Mouse (Mus musculus) 3T3-L1 (cell line): ENCODE data around the gene Elovl7.

Source experiments
- DNase-seq: peaks from one replicate; pipeline ENCODE4 v3.0.0-alpha.2; 2015; ENCODE audit warnings: low read depth, low spot score

The Elovl7 gene

GRCm38 (mm10) chr13:108241715-108242114 is 27.5 kb downstream of the Elovl7 start:
- DNase-seq: no peak

- DNase-seq: no peak
Observed at GRCm38 (mm10) chr13:108245086-108245697, 31.0 kb downstream of the Elovl7 start.

- no peak for DNase-seq
Observed at GRCm38 (mm10) chr13:108251106-108251505, 36.9 kb downstream of the Elovl7 start.

GRCm38 (mm10) chr13:108253977-108254376 is 39.8 kb downstream of the Elovl7 start:
- DNase-seq: peak; percentile 12

GRCm38 (mm10) chr13:108263042-108263441 is 48.8 kb downstream of the Elovl7 start:
- peak; percentile 53 for DNase-seq

GRCm38 (mm10) chr13:108265394-108265793 is 51.2 kb downstream of the Elovl7 start:
- no peak for DNase-seq

GRCm38 (mm10) chr13:108267841-108268634 is 53.8 kb downstream of the Elovl7 start:
- no peak for DNase-seq

GRCm38 (mm10) chr13:108271458-108272148 is 57.4 kb downstream of the Elovl7 start:
- DNase-seq: no peak

- no peak for DNase-seq
Observed at GRCm38 (mm10) chr13:108272332-108272731, 58.1 kb downstream of the Elovl7 start.

GRCm38 (mm10) chr13:108273034-108273433 is 58.8 kb downstream of the Elovl7 start:
- DNase-seq: no peak

GRCm38 (mm10) chr13:108273456-108273855 is 59.3 kb downstream of the Elovl7 start:
- DNase-seq: no peak

GRCm38 (mm10) chr13:108276561-108276960 is 62.4 kb downstream of the Elovl7 start:
- peak; percentile 60 for DNase-seq

- no peak for DNase-seq
Observed at GRCm38 (mm10) chr13:108277320-108277719, 63.1 kb downstream of the Elovl7 start.

- DNase-seq: no peak
Observed at GRCm38 (mm10) chr13:108278592-108278991, 64.4 kb downstream of the Elovl7 start.

GRCm38 (mm10) chr13:108284312-108284711 is 70.1 kb downstream of the Elovl7 start:
- no peak for DNase-seq

GRCm38 (mm10) chr13:108287953-108288352 is 73.7 kb downstream of the Elovl7 start:
- DNase-seq: no peak

GRCm38 (mm10) chr13:108289436-108289835 is 75.2 kb downstream of the Elovl7 start:
- DNase-seq: no peak

GRCm38 (mm10) chr13:108290314-108290713 is 76.1 kb downstream of the Elovl7 start:
- no peak for DNase-seq

GRCm38 (mm10) chr13:108297350-108298093 is 83.3 kb downstream of the Elovl7 start:
- peak; percentile 72 for DNase-seq

- DNase-seq: no peak
Observed at GRCm38 (mm10) chr13:108298241-108298640, 84.0 kb downstream of the Elovl7 start.

- DNase-seq: no peak
Observed at GRCm38 (mm10) chr13:108300346-108300950, 86.2 kb downstream of the Elovl7 start.
